Mouse (Mus musculus) liver, adult (tissue): ENCODE results near the gene Mon1b.

Experiments
- GATA4 ChIP-seq: IDR thresholded peaks from 2 replicates; pipeline ENCODE4 v1.6.1; 2014; ENCODE audit warnings: mild to moderate bottlenecking, low read length; ENCODE audit not compliant: insufficient replicate concordance

Mon1b gene

GRCm38 (mm10) chr8:113665951-113666350, 30.6 kb downstream of the Mon1b start:
- no peak for TF ChIP-seq GATA4

GRCm38 (mm10) chr8:113666714-113667432, 31.5 kb downstream of the Mon1b start:
- TF ChIP-seq GATA4: no peak

GRCm38 (mm10) chr8:113669924-113670323, 34.5 kb downstream of the Mon1b start:
- no peak for TF ChIP-seq GATA4

GRCm38 (mm10) chr8:113672599-113673255, 37.3 kb downstream of the Mon1b start:
- no peak for TF ChIP-seq GATA4

- no peak for TF ChIP-seq GATA4
Observed at GRCm38 (mm10) chr8:113673300-113673699, 37.9 kb downstream of the Mon1b start.

- TF ChIP-seq GATA4: no peak
Observed at GRCm38 (mm10) chr8:113674611-113675010, 39.2 kb downstream of the Mon1b start.

- TF ChIP-seq GATA4: no peak
Observed at GRCm38 (mm10) chr8:113675281-113675680, 39.9 kb downstream of the Mon1b start.

- no peak for TF ChIP-seq GATA4
Observed at GRCm38 (mm10) chr8:113676811-113677210, 41.4 kb downstream of the Mon1b start.

GRCm38 (mm10) chr8:113679361-113679760, 44.0 kb downstream of the Mon1b start:
- no peak for TF ChIP-seq GATA4

- TF ChIP-seq GATA4: no peak
Observed at GRCm38 (mm10) chr8:113687889-113688542, 52.6 kb downstream of the Mon1b start.

GRCm38 (mm10) chr8:113688543-113688915, 53.1 kb downstream of the Mon1b start:
- TF ChIP-seq GATA4: no peak

GRCm38 (mm10) chr8:113691622-113692343, 56.4 kb downstream of the Mon1b start:
- TF ChIP-seq GATA4: no peak
